Mouse (Mus musculus) forebrain, embryonic 15.5 days (tissue): Measurements from ENCODE around the gene Dnal4. TPM values are rescaled to one million over a fixed set of nuclear protein-coding genes. Genes with fewer than 3 reads are reported as not detected.
A peak's percentile ranks its signal among the peaks of the same experiment; 100 is the strongest.

Source experiments
- ATAC-seq: fragments of 200-750 bp; cut with Nextera tagmentation; replicated peaks from 2 replicates; pipeline ENCODE4 v1.8.0; 2017; ENCODE audit warnings: mild to moderate bottlenecking, moderate TSS enrichment, moderate library complexity
- H3K27ac ChIP-seq: fragments of 300-500 bp; sonication (generic); replicated peaks from 2 replicates; pipeline ENCODE4 v1.5.1; 2015; ENCODE audit warnings: mild to moderate bottlenecking, inconsistent platforms
- H3K27me3 ChIP-seq: fragments of 300-500 bp; sonication (generic); 2 replicates; pipeline ENCODE4 v1.6.1; 2015; ENCODE audit warnings: inconsistent platforms
- H3K36me3 ChIP-seq: fragments of 300-500 bp; sonication (generic); 2 replicates; pipeline ENCODE4 v1.6.1; 2015; ENCODE audit warnings: mild to moderate bottlenecking, inconsistent platforms
- H3K4me1 ChIP-seq: fragments of 300-500 bp; sonication (generic); 2 replicates; pipeline ENCODE4 v1.6.1; 2015; ENCODE audit warnings: inconsistent platforms
- H3K4me2 ChIP-seq: fragments of 300-500 bp; sonication (generic); replicated peaks from 2 replicates; pipeline ENCODE4 v1.6.1; 2015; ENCODE audit warnings: mild to moderate bottlenecking, inconsistent platforms
- H3K4me3 ChIP-seq: fragments of 300-500 bp; sonication (generic); 2 replicates; pipeline ENCODE4 v1.5.1; 2015; ENCODE audit warnings: mild to moderate bottlenecking, inconsistent platforms
- H3K9ac ChIP-seq: fragments of 300-500 bp; sonication (generic); replicated peaks from 2 replicates; pipeline ENCODE4 v1.6.1; 2015; ENCODE audit warnings: mild to moderate bottlenecking, inconsistent platforms
- H3K9me3 ChIP-seq: fragments of 300-500 bp; sonication (generic); 2 replicates; pipeline ENCODE4 v1.6.1; 2016; ENCODE audit warnings: inconsistent platforms
- WGBS: fragments of 180-500 bp; shearing (Covaris S2); methylation state at CpG from one replicate; pipeline ENCODE4 v1.1.7; 2015; ENCODE audit warnings: mixed read lengths; 5-methylcytosine and 5-hydroxymethylcytosine counted together
- polyA plus RNA-seq: library from polyadenylated mRNA; unstranded; fragments of >200 nt; fragmentation: Nextera tagmentation; extraction: Ambion mirVana; gene quantifications from 2 replicates; pipeline ENCODE4 v1.2.1, GENCODE M21; 2015

Dnal4 gene
- polyA plus RNA-seq, 1 experiment from 2014 or later, result 99.9 TPM

GRCm38 (mm10) chr15:79723439-79723838, 54.2 kb downstream of the Dnal4 start:
- H3K4me1 ChIP-seq, result no peaks in the 10 kb centered on the region
- H3K9me3 ChIP-seq, result no peaks in the 10 kb centered on the region
- 28% methylated on average over 1 of the region's 1 CpGs for WGBS
- H3K4me3 ChIP-seq, result no peak overlapping the region
- H3K27me3 ChIP-seq, result no peaks in the 10 kb centered on the region
- ATAC-seq, result 0 out of 2 replicates have a peak, but pooled peaks have one; percentile 17
- H3K4me2 ChIP-seq, result no peak overlapping the region
- H3K36me3 ChIP-seq, result peaks cover 65% of the 10 kb centered on the region
- no peak overlapping the region for H3K9ac ChIP-seq
- H3K27ac ChIP-seq, result peak overlapping the region; percentile 34; the same call in 1 of the 2 replicates

- H3K9me3 ChIP-seq, result no peaks in the 10 kb centered on the region
- H3K36me3 ChIP-seq, result peaks cover 64% of the 10 kb centered on the region
- H3K27me3 ChIP-seq, result no peaks in the 10 kb centered on the region
- no peak overlapping the region for H3K4me3 ChIP-seq
- H3K4me1 ChIP-seq, result no peaks in the 10 kb centered on the region
- ATAC-seq, result no peak
- H3K4me2 ChIP-seq, result no peak overlapping the region
- WGBS, result 89% methylated on average over 4 of the region's 4 CpGs
- no peak overlapping the region for H3K27ac ChIP-seq
- no peak overlapping the region for H3K9ac ChIP-seq
These were observed 56.9 kb downstream of the Dnal4 start for GRCm38 (mm10) chr15:79720796-79721195.

GRCm38 (mm10) chr15:79720267-79720666, 57.4 kb downstream of the Dnal4 start:
- Histone ChIP-seq H3K9ac (no peak overlapping the region), H3K4me2 (no peak overlapping the region), H3K36me3 (peaks cover 63% of the 10 kb centered on the region), H3K27me3 (no peaks in the 10 kb centered on the region), H3K27ac (no peak overlapping the region), H3K9me3 (no peaks in the 10 kb centered on the region), H3K4me1 (no peaks in the 10 kb centered on the region), H3K4me3 (no peak overlapping the region)
- no peak for ATAC-seq
- 90% methylated on average over 8 of the region's 8 CpGs for WGBS

- H3K36me3 ChIP-seq, result peaks cover 81% of the 10 kb centered on the region
- no peaks in the 10 kb centered on the region for H3K27me3 ChIP-seq
- no peaks in the 10 kb centered on the region for H3K4me1 ChIP-seq
- H3K9me3 ChIP-seq, result no peaks in the 10 kb centered on the region
- H3K4me2 ChIP-seq, result no peak overlapping the region
- no peak overlapping the region for H3K4me3 ChIP-seq
- 81% methylated on average over 6 of the region's 6 CpGs for WGBS
- no peak overlapping the region for H3K27ac ChIP-seq
- no peak for ATAC-seq
- no peak overlapping the region for H3K9ac ChIP-seq
These were observed 60.9 kb downstream of the Dnal4 start for GRCm38 (mm10) chr15:79716710-79717109.

- no peak for ATAC-seq
- Histone ChIP-seq H3K27me3 (no peaks in the 10 kb centered on the region), H3K9ac (no peak overlapping the region), H3K4me1 (no peaks in the 10 kb centered on the region), H3K4me2 (no peak overlapping the region), H3K9me3 (no peaks in the 10 kb centered on the region), H3K4me3 (no peak overlapping the region), H3K27ac (no peak overlapping the region), H3K36me3 (peaks cover 85% of the 10 kb centered on the region)
- WGBS, result 91% methylated on average over 7 of the region's 7 CpGs
These were observed 62.0 kb downstream of the Dnal4 start for GRCm38 (mm10) chr15:79715646-79716045.

Other genes with a start within 250 kb of the Dnal4 start
- gene Ddx17, start 231.1 kb downstream of the Dnal4 start, polyA plus RNA-seq, result 60.1 and 63.7 TPM in 2 replicates
- 0.59 and 0.67 TPM in 2 replicates for gene Dmc1, start 172.7 kb downstream of the Dnal4 start, polyA plus RNA-seq
- 4.7 and 5.2 TPM in 2 replicates for gene Fam227a, start 118.9 kb downstream of the Dnal4 start, polyA plus RNA-seq
- 116 and 124 TPM in 2 replicates for gene Cby1, start 118.7 kb downstream of the Dnal4 start, polyA plus RNA-seq
- gene Tomm22, start 107.0 kb downstream of the Dnal4 start, polyA plus RNA-seq, result 264 and 266 TPM in 2 replicates
- gene Josd1, start 89.9 kb downstream of the Dnal4 start, polyA plus RNA-seq, result 23.3 and 26.8 TPM in 2 replicates
- gene Gtpbp1, start 87.0 kb downstream of the Dnal4 start, polyA plus RNA-seq, result 53.9 and 58.0 TPM in 2 replicates
- 10.5 and 11.6 TPM in 2 replicates for gene Sun2, start 35.3 kb downstream of the Dnal4 start, polyA plus RNA-seq
- 19.4 and 19.5 TPM in 2 replicates for gene Nptxr, start 26.9 kb upstream of the Dnal4 start, polyA plus RNA-seq
- gene Npcd, start 56.4 kb upstream of the Dnal4 start, polyA plus RNA-seq, result 0.46 TPM in 1 of 2 replicates, not detected in the other
- 50.1 and 52.7 TPM in 2 replicates for gene Cbx6, start 56.8 kb upstream of the Dnal4 start, polyA plus RNA-seq
- gene Apobec3, start 113.8 kb upstream of the Dnal4 start, polyA plus RNA-seq, result 6.6 TPM in 2 replicates
- gene Cbx7, start 193.3 kb upstream of the Dnal4 start, polyA plus RNA-seq, result 3.6 TPM in 2 replicates
- 3.0 and 3.3 TPM in 2 replicates for gene Pdgfb, start 237.1 kb upstream of the Dnal4 start, polyA plus RNA-seq